Mouse (Mus musculus) E14TG2a.4 (cell line): ENCODE data around the gene Slc35e3.

Experiments
- CTCF ChIP-seq: conservative IDR thresholded peaks from 2 replicates; pipeline ENCODE4 v1.5.1; 2014; ENCODE audit warnings: low read length
- NANOG ChIP-seq: IDR thresholded peaks from 2 replicates; pipeline ENCODE4 v1.6.1; 2014; ENCODE audit warnings: borderline replicate concordance, low read length, mixed read lengths

DNA sequence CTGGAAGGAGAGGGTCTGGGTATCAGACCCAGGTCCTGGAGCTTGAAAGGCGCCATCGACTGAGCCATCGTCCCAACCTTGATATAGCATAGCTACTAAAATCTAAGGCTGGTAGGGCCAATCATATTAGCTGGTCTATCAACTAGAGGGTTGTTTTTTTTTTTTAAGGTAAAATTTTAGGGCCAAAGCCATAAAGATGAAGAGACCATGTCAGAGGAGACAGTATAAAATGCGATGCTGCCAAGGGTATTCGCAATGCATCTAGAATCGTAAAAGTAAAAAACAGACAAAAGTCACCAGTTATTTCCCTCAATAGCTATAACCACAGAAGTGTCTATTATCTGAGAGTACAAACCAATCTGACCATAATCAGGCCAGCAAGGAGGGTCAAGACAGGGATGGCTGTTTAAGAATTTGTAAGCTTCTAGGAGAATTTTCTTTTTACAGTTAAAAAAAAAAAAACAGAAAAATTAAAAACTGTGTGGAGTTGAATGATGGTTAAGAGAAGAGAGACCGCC, 6.2 kb upstream of the Slc35e3 start:
- TF ChIP-seq CTCF (no peak), NANOG (no peak)
